Mouse (Mus musculus): ENCODE measurements around the gene Trpd52l3. TPM values are rescaled to one million over a fixed set of nuclear protein-coding genes. Genes with fewer than 3 reads are reported as not detected.

Trpd52l3 gene
- polyA plus RNA-seq, 1 experiment, result not detected

GRCm38 (mm10) chr19:30043691-30044090 lies 40.1 kb downstream of the Trpd52l3 start:
- TF ChIP-seq CTCF (IDR thresholded peaks at IDR 0.05; ENCODE audit: insufficient read depth, low read depth, low read length) (no peak), POLR2A (IDR thresholded peaks at IDR 0.05; ENCODE audit: insufficient read depth, low read depth, low read length) (no peak)

GRCm38 (mm10) chr19:30044630-30045029 lies 41.0 kb downstream of the Trpd52l3 start:
- TF ChIP-seq CTCF (IDR thresholded peaks at IDR 0.05; ENCODE audit: insufficient read depth, low read depth, low read length) (no peak), POLR2A (IDR thresholded peaks at IDR 0.05; ENCODE audit: insufficient read depth, low read depth, low read length) (no peak)
- WGBS, result 93% methylated on average over 1 of the region's 1 CpGs
- Histone ChIP-seq H3K4me1 (ENCODE audit: control insufficient read depth, insufficient read depth, low read length) (no peaks in the 10 kb centered on the region), H3K27ac (ENCODE audit: insufficient read depth, low read depth, low read length) (no peak overlapping the region), H3K4me3 (ENCODE audit: insufficient read depth, low read depth, low read length) (no peak overlapping the region)

More at GRCm38 (mm10) chr19:30043691-30044090, 40.1 kb downstream of the Trpd52l3 start:
- WGBS, result 89% methylated on average over 2 of the region's 2 CpGs
- Histone ChIP-seq H3K4me1 (ENCODE audit: control insufficient read depth, insufficient read depth, low read length) (no peaks in the 10 kb centered on the region), H3K27ac (ENCODE audit: insufficient read depth, low read depth, low read length) (no peak overlapping the region), H3K4me3 (ENCODE audit: insufficient read depth, low read depth, low read length) (no peak overlapping the region)

- no peak overlapping the region for H3K27ac ChIP-seq (ENCODE audit: insufficient read depth, low read depth, low read length)
- H3K4me1 ChIP-seq (ENCODE audit: control insufficient read depth, insufficient read depth, low read length), result no peaks in the 10 kb centered on the region
- TF ChIP-seq CTCF (IDR thresholded peaks at IDR 0.05; ENCODE audit: insufficient read depth, low read depth, low read length), result no peak
- no peak for TF ChIP-seq POLR2A (IDR thresholded peaks at IDR 0.05; ENCODE audit: insufficient read depth, low read depth, low read length)
- 68% methylated on average over 1 of the region's 1 CpGs for WGBS
- H3K4me3 ChIP-seq (ENCODE audit: insufficient read depth, low read depth, low read length), result no peak overlapping the region
Measured at GRCm38 (mm10) chr19:30045857-30046256, 42.3 kb downstream of the Trpd52l3 start.

- H3K4me3 ChIP-seq (ENCODE audit: insufficient read depth, low read depth, low read length), result no peak overlapping the region
- no peak overlapping the region for H3K27ac ChIP-seq (ENCODE audit: insufficient read depth, low read depth, low read length)
- 74% methylated on average over 2 of the region's 2 CpGs for WGBS
- TF ChIP-seq POLR2A (IDR thresholded peaks at IDR 0.05; ENCODE audit: insufficient read depth, low read depth, low read length), result no peak
- TF ChIP-seq CTCF (IDR thresholded peaks at IDR 0.05; ENCODE audit: insufficient read depth, low read depth, low read length), result no peak
- no peaks in the 10 kb centered on the region for H3K4me1 ChIP-seq (ENCODE audit: control insufficient read depth, insufficient read depth, low read length)
Measured at GRCm38 (mm10) chr19:30050584-30050983, 47.0 kb downstream of the Trpd52l3 start.

GRCm38 (mm10) chr19:30051479-30051878 lies 47.9 kb downstream of the Trpd52l3 start:
- 97% methylated on average over 3 of the region's 3 CpGs for WGBS
- TF ChIP-seq CTCF (IDR thresholded peaks at IDR 0.05; ENCODE audit: insufficient read depth, low read depth, low read length), result no peak
- TF ChIP-seq POLR2A (IDR thresholded peaks at IDR 0.05; ENCODE audit: insufficient read depth, low read depth, low read length), result no peak
- H3K27ac ChIP-seq (ENCODE audit: insufficient read depth, low read depth, low read length), result no peak overlapping the region
- no peak overlapping the region for H3K4me3 ChIP-seq (ENCODE audit: insufficient read depth, low read depth, low read length)
- H3K4me1 ChIP-seq (ENCODE audit: control insufficient read depth, insufficient read depth, low read length), result no peaks in the 10 kb centered on the region

GRCm38 (mm10) chr19:30054218-30054617 lies 50.6 kb downstream of the Trpd52l3 start:
- TF ChIP-seq POLR2A (IDR thresholded peaks at IDR 0.05; ENCODE audit: insufficient read depth, low read depth, low read length), result no peak
- Histone ChIP-seq H3K27ac (ENCODE audit: insufficient read depth, low read depth, low read length) (no peak overlapping the region), H3K4me3 (ENCODE audit: insufficient read depth, low read depth, low read length) (no peak overlapping the region), H3K4me1 (ENCODE audit: control insufficient read depth, insufficient read depth, low read length) (no peaks in the 10 kb centered on the region)
- 95% methylated on average over 2 of the region's 2 CpGs for WGBS

Other genes starting within 250 kb of the Trpd52l3 start
- gene 9930021J03Rik, start 197.8 kb upstream of the Trpd52l3 start, polyA plus RNA-seq (2012; ENCODE audit: insufficient read depth, insufficient read length, low replicate concordance, missing spikeins), result not detected in 2 replicates
- gene Ranbp6, start 190.8 kb upstream of the Trpd52l3 start, polyA plus RNA-seq (2012; ENCODE audit: insufficient read depth, insufficient read length, low replicate concordance, missing spikeins), result not detected in 2 replicates
- gene Il33, start 78.7 kb upstream of the Trpd52l3 start, polyA plus RNA-seq (2012; ENCODE audit: insufficient read depth, insufficient read length, low replicate concordance, missing spikeins), result not detected in 2 replicates
- not detected in 2 replicates for gene Uhrf2, start 26.7 kb downstream of the Trpd52l3 start, polyA plus RNA-seq (2012; ENCODE audit: insufficient read depth, insufficient read length, low replicate concordance, missing spikeins)
- not detected in 2 replicates for gene Gldc, start 171.6 kb downstream of the Trpd52l3 start, polyA plus RNA-seq (2012; ENCODE audit: insufficient read depth, insufficient read length, low replicate concordance, missing spikeins)
- gene Mbl2, start 229.2 kb downstream of the Trpd52l3 start, polyA plus RNA-seq (2012; ENCODE audit: insufficient read depth, insufficient read length, low replicate concordance, missing spikeins), result not detected in 2 replicates